Mouse (Mus musculus): Measurements from ENCODE around the gene Pbxip1.
"Not testable (repeated sequence)": the region's sequence is repeated elsewhere in the genome, so short reads cannot be mapped to it uniquely, and the experiment has no call there.

Pbxip1 gene

DNA sequence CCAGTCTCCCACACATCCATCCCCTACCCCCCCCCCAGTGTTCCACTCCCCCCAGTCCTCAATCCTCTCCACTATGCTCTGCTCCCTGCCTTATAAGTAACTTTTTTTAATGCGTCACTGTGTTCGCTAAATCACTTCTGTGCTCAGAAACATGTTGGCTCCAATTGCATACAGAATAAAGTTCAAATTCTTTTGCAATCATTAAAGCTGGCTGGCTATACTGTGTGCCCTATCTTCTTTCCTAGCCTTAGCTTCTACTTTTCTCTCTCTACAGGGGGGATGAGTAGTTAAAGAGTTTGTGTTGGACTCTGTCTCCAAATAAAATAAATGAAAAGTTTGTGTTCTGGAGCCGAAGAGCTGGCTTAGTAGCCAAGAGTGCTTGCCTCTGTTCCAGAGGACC, 26.8 kb upstream of the Pbxip1 start:
- no peak for DNase-seq (ENCODE audit: low spot score)

GRCm38 (mm10) chr3:89410864-89411263, 25.6 kb upstream of the Pbxip1 start:
- no peak for DNase-seq (ENCODE audit: low spot score)

GRCm38 (mm10) chr3:89411490-89412393, 24.8 kb upstream of the Pbxip1 start, which contains the start of gene Flad1:
Gene Flad1 (minus strand): TSS chr3:89411870.
- DNase-seq (ENCODE audit: low spot score): peak; percentile 98

DNA sequence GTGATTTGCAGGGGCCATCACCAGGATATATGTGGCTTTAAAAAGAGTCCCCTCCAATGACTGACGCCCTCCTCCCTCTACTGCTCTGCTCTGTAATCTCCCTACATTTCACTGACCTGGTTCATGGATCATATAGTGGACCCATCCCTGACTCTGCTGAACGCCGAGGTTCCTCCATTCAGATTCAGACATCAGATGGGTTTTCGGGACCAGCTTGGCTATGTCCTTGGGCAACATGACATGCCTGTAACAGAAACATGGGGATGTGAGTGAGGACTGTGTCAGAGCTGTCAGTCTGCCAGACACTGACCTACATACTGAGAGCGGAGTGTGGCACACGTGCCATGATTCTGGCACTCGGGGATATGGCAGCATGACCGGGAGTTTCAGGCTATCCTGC, 20.3 kb upstream of the Pbxip1 start:
- no peak for DNase-seq (ENCODE audit: low spot score)

DNA sequence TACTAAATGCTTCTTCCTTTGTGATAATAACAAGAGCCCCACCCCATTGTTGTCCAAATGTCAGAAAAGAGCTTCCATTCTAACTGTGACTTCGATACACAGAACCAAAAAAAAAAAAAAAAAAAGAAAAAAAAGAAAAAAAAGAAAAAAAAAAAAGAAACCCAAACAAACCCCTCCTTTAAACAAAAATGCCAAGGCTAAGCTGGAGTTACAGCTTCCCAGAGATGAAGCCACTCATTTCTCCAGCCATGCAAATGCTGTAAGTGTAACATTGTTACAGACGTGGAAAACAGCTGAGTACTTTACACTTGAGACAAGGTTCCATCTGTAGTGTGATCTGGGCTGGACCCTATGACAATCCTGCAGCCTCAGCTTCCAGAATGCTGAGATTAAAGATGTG, 19.4 kb upstream of the Pbxip1 start:
- no peak for DNase-seq (ENCODE audit: low spot score)

GRCm38 (mm10) chr3:89417840-89418169, 18.7 kb upstream of the Pbxip1 start:
- DNase-seq (ENCODE audit: low spot score): no peak

- DNase-seq (ENCODE audit: low spot score): peak; percentile 96
Observed at GRCm38 (mm10) chr3:89418170-89418860, 18.2 kb upstream of the Pbxip1 start, which contains the start of the genes Cks1b and Shc1. Gene Cks1b (minus strand): TSS chr3:89418383. Gene Shc1 (plus strand): TSS chr3:89418443.

- peak; percentile 78 for DNase-seq (ENCODE audit: low spot score)
Observed at GRCm38 (mm10) chr3:89418861-89419250, 17.6 kb upstream of the Pbxip1 start.

DNA sequence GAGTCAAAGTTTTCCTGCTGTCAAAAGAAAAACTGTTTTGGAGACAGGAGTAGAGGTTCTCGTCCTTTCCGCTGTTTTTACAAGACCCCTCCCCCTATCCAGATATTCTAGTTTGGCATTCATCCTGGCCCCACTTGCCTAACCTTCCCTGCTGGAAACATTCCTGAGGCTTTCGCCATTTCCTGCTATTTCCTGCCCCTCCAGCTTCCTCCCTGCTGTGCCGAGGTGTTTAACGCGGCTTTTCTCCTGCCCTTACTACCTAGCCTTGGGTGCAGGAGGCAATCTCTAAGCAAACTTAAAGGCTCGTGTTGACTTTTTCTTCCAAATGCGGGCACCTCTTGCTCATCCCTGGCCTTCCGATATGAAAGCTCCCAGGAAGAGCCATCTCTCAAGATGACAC, 16.9 kb upstream of the Pbxip1 start:
- DNase-seq (ENCODE audit: low spot score): no peak

DNA sequence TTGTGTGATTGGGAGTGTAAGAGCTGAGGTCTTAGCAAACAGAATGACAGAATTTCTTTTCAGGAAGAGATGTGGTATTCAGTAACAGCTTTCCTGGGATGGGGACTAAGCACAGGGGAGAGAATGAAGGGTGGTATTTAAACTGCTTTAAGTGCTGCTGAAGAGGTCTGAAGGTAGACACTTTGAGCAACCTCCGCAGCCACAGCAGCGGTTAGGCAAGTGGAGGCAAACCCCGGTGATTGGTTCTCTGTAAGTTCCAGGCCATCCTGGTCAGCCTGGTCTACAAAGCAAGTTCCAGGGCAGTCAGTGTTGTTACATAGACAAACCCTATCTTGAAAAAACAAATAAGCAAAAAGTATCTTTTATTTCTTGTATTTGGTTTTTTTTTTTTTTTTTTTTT, 16.5 kb upstream of the Pbxip1 start:
- DNase-seq (ENCODE audit: low spot score): no peak

GRCm38 (mm10) chr3:89420421-89420820, 16.1 kb upstream of the Pbxip1 start:
- no peak for DNase-seq (ENCODE audit: low spot score)

DNA sequence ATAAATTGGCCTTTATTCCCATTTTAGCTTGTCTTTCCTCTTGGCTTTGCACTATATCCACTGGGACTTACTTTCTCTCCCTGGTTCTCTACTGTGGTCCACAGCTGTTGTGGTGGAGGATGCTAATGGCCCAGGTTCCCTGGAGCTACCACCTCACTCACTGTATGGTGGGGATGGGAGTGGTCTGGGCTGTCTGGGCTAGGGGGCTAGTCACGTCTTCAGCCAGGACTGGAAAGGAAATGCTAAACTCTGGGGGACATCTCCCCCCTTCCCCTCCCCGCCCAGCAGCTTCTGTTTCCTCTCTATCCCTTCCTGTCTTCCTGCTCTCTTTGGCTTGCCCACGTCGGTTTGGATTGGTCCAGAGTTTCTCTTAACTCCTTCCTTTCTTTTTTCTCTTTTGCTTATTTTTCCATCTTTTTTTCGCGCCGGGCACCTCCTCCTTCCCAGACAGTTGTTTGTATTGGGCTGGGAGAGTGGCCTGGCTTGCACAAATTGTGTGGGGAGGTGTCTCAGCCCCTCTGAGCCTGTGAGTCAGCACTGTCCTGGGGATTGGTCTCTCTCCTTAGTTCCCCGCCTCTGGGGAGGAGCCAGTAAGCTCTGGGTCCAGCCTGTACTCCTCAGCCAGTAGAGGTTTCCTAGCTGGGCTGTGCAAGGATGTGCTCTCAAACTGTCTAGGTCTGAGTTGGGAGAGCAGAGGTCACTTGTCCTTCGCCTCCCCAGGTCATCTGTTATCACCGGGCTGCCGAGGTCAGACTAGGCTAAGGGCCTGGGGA, 15.3 kb upstream of the Pbxip1 start:
- DNase-seq (ENCODE audit: low spot score): peak; percentile 82

DNA sequence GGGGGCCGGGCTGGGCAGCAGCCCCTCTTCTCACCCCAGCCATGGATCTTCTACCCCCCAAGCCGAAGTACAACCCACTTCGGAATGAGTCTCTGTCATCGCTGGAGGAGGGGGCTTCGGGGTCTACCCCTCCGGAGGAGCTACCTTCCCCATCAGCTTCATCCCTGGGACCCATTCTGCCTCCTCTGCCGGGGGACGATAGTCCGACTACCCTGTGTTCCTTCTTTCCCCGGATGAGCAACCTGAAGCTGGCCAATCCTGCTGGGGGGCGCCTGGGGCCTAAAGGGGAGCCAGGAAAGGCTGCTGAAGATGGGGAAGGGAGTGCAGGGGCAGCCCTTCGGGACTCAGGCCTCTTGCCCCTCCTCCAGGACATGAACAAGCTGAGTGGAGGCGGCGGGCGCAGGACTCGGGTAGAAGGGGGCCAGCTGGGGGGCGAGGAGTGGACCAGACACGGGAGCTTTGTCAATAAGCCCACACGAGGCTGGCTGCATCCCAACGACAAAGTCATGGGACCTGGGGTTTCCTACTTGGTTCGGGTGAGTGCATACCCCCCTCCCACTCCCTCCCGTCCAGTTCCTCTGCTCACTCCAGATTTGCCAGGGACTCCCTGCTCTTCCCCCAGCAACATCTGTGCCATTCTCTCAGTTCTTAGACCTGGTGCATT, 14.6 kb upstream of the Pbxip1 start:
- no peak for DNase-seq (ENCODE audit: low spot score)

DNA sequence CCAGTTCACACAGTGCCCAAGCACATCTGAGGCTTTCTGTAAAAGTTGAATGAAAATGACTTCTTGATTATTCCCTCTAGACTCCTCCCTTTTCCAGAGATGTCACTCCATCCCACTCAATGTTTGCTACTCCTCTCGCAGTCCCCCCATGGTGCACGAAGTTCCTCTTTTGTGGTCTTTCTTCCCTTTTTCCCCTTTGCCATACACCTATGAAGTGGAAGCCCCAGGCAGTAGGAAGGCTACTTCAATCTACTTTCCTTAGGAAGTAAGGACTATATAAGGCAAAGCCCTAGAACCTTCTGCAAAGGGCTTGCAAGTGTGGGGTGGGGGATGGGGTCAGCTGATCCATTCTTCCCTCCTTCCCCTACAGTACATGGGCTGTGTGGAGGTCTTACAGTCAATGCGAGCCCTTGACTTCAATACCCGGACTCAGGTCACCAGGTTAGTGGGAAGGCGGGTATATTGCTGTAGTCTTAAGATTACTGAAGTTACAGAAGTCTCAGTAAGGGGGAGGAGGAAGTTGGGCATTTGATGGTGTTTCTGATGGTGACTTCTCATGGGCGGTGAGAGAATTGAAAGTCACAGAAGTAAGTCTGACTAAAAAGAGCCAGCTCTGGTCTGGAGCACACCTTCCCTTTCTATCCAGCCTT, 13.8 kb upstream of the Pbxip1 start:
- no peak for DNase-seq (ENCODE audit: low spot score)

GRCm38 (mm10) chr3:89424416-89425140, 11.9 kb upstream of the Pbxip1 start:
- DNase-seq (ENCODE audit: low spot score): no peak

- no peak for DNase-seq (ENCODE audit: low spot score)
Observed at GRCm38 (mm10) chr3:89425141-89425525, 11.4 kb upstream of the Pbxip1 start.

- DNase-seq (ENCODE audit: low spot score): no peak
Observed at GRCm38 (mm10) chr3:89425876-89426275, 10.6 kb upstream of the Pbxip1 start.

GRCm38 (mm10) chr3:89429021-89429420, 7.5 kb upstream of the Pbxip1 start:
- not testable (repeated sequence) for DNase-seq (ENCODE audit: low spot score)

- peak; percentile 94 for DNase-seq (ENCODE audit: low spot score)
Observed at GRCm38 (mm10) chr3:89430171-89431159, 6.0 kb upstream of the Pbxip1 start, which contains the start of gene Pygo2. Gene Pygo2 (plus strand): TSS chr3:89430214.

Measured in testis, postnatal 14 days (tissue).